Mouse (Mus musculus) ovary, adult 2 months (tissue): Measurements from ENCODE around the gene Vmn2r85. TPM values are rescaled to one million over a fixed set of nuclear protein-coding genes. Genes with fewer than 3 reads are reported as not detected.

ENCODE experiments used
- polyA plus RNA-seq: library from polyadenylated mRNA; depleted of rRNA; stranded (reverse); fragments of >200 nt; gene quantifications from 2 replicates; pipeline ENCODE4 v1.2.3, GENCODE M21; 2012; rRNA removed

Vmn2r85 gene
- polyA plus RNA-seq = not detected in 2 replicates

GRCm38 (mm10) chr10:130429603-130430002 lies at the start of gene Vmn2r85:
Gene Vmn2r85, minus strand, starts transcription at chr10:130429703.

GRCm38 (mm10) chr10:130455950-130456349 lies 26.4 kb upstream of the Vmn2r85 start, which contains the start of gene Vmn2r86:
Gene Vmn2r86, minus strand, starts transcription at chr10:130456050.

GRCm38 (mm10) chr10:130394232-130394631 lies 35.3 kb downstream of the Vmn2r85 start, which contains the start of gene Vmn2r84:
Gene Vmn2r84, minus strand, starts transcription at chr10:130394332.

Other genes starting within 250 kb of the Vmn2r85 start
- gene Olfr826, start 245.5 kb downstream of the Vmn2r85 start, polyA plus RNA-seq = not detected in 2 replicates
- gene Olfr827, start 215.3 kb downstream of the Vmn2r85 start, polyA plus RNA-seq = not detected in 2 replicates
- gene Neurod4, start 149.5 kb downstream of the Vmn2r85 start, polyA plus RNA-seq = not detected in 2 replicates
- gene Tespa1, start 106.8 kb downstream of the Vmn2r85 start, polyA plus RNA-seq = 0.08 and 0.09 TPM in 2 replicates
- not detected in 2 replicates for gene Vmn2r84, start 35.4 kb downstream of the Vmn2r85 start, polyA plus RNA-seq
- not detected in 2 replicates for gene Vmn2r86, start 26.3 kb upstream of the Vmn2r85 start, polyA plus RNA-seq
- not detected in 2 replicates for gene Vmn2r87, start 67.7 kb upstream of the Vmn2r85 start, polyA plus RNA-seq